Mouse (Mus musculus) monocyte, adult 59 days (primary cell): ENCODE data around the gene Pnmal2. TPM values are rescaled to one million over a fixed set of nuclear protein-coding genes. Genes with fewer than 3 reads are reported as not detected.

Source experiments
- total RNA-seq, 2 experiments: library from RNA; stranded (reverse); gene quantifications; one replicate each; pipeline ENCODE4 v1.2.4; 2023

The Pnmal2 gene
- under 1 TPM in 1 of 2 experiments, not detected in 1; 0.10 TPM for total RNA-seq

GRCm38 (mm10) chr7:16944061-16944807 is at the start of gene Pnmal2:
Gene Pnmal2 (plus strand): TSS chr7:16944682.

GRCm38 (mm10) chr7:16906281-16906680 is 38.2 kb upstream of the Pnmal2 start, which contains the start of gene Ptgir:
Gene Ptgir (plus strand): TSS chr7:16906490.

DNA sequence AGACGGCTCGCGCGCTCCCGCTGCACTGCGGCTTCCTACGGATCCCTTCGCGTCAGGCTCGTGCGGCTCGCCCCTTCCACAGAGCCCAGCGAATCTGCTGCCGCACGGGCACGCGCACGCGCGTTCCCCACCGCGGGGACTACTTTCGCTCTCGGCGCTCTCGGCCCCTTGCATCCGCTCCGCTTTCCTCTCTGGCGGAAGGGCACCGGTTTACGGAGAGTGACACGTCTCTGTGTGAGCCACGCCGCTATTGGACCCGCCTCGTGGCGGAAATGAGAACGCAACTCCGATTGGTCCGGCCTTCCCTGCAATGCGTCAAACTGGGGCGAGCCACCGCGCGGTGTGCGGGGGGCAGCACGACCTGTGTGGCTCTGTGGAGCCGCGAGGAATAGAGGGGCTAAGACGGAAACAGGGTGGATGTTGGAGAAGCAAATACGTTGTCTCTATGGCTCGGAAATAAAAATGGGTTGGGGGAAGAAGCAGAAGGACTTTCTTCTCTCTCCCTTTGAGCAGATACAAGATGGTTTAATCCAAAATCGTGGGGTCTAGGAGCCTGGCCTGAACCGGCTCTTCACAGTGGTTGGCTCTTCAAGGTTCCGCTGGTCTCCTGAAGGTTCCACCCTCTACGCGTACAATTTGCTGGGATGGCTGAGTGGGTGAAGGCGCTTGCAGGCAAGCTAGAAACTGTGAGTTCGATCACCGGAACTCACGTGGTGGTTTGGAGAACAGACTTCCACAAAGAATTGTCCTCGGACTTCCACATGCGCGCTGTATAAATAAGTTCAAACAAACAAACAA is 20.2 kb upstream of the Pnmal2 start, which contains the start of gene Calm3:
Gene Calm3, minus strand, starts transcription at position 78 of the 798 bp plus-strand sequence.

GRCm38 (mm10) chr7:16959539-16960187 is 15.2 kb downstream of the Pnmal2 start, which contains the start of gene Pnmal1:
Gene Pnmal1 (plus strand): TSS chr7:16959679.

GRCm38 (mm10) chr7:16982859-16983568 is 38.5 kb downstream of the Pnmal2 start, which contains the start of gene Gm42372:
Gene Gm42372 (plus strand): TSS chr7:16983086.

DNA sequence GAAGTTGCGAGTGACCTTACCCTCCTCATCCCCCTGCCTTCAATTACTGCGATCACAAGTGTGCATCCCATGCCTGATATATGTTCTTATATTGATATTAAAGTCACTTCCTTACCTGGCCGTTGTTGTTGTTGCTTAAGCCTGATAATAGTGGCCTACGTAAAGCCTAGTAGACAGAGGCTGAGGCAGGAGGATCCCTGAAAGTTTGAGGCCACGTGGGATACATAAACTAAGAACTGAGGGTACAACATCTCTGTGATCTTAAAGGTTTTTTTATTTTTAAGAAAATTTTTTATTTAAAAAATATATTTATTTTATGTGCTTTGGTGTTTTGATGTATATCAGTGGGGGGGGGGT is 47.9 kb downstream of the Pnmal2 start, which contains the start of gene Ccdc8:
Gene Ccdc8, plus strand, starts transcription at position 258 of the 357 bp plus-strand sequence.

Other genes with a start within 250 kb of the Pnmal2 start
- not detected for gene Ceacam9, start 222.8 kb upstream of the Pnmal2 start, total RNA-seq
- gene Ap2s1, start 206.3 kb upstream of the Pnmal2 start, total RNA-seq: 100 to 1,000 TPM; 132 to 146 TPM
- gene Slc1a5, start 163.3 kb upstream of the Pnmal2 start, total RNA-seq: 10 to 100 TPM; 52.2 to 55.7 TPM
- 100 to 1,000 TPM in 1 of 2 experiments, 10 to 100 TPM in 1; 94.4 to 111 TPM for gene Strn4, start 128.8 kb upstream of the Pnmal2 start, total RNA-seq
- gene Fkrp, start 128.0 kb upstream of the Pnmal2 start, total RNA-seq: 10 to 100 TPM; 18.6 to 22.7 TPM
- 10 to 100 TPM; 17.3 to 19.9 TPM for gene Prkd2, start 101.8 kb upstream of the Pnmal2 start, total RNA-seq
- under 1 TPM; 0.16 to 0.52 TPM for gene Dact3, start 69.4 kb upstream of the Pnmal2 start, total RNA-seq
- gene Gng8, start 52.9 kb upstream of the Pnmal2 start, total RNA-seq: not detected
- 10 to 100 TPM; 43.3 to 46.2 TPM for gene Ptgir, start 38.2 kb upstream of the Pnmal2 start, total RNA-seq
- 100 to 1,000 TPM; 117 to 133 TPM for gene Calm3, start 20.6 kb upstream of the Pnmal2 start, total RNA-seq
- not detected for gene Pnmal1, start 15.0 kb downstream of the Pnmal2 start, total RNA-seq
- not detected for gene Gm42372, start 38.4 kb downstream of the Pnmal2 start, total RNA-seq
- gene Ccdc8, start 48.0 kb downstream of the Pnmal2 start, total RNA-seq: not detected
- 10 to 100 TPM; 76.2 to 77.0 TPM for gene Ppp5c, start 83.2 kb downstream of the Pnmal2 start, total RNA-seq
- under 1 TPM in 1 of 2 experiments, not detected in 1; 0.24 TPM for gene Hif3a, start 117.7 kb downstream of the Pnmal2 start, total RNA-seq
- under 1 TPM; 0.15 to 0.18 TPM for gene Psg16, start 129.4 kb downstream of the Pnmal2 start, total RNA-seq
- not detected for gene Ceacam3, start 205.6 kb downstream of the Pnmal2 start, total RNA-seq